Mouse (Mus musculus): ENCODE measurements around the gene Rnf141.

Rnf141 gene

GRCm38 (mm10) chr7:110843916-110844874 lies at the start of gene Rnf141:
TSS of gene Rnf141 (minus strand) at chr7:110844457.
- peak; percentile 94 to 97 for DNase-seq

- peak in 1 of 2 experiments; percentile 18 for DNase-seq
Observed at GRCm38 (mm10) chr7:110891501-110891986, 47.3 kb upstream of the Rnf141 start.

GRCm38 (mm10) chr7:110881746-110882333 lies 37.6 kb upstream of the Rnf141 start:
- no peak for DNase-seq

GRCm38 (mm10) chr7:110878028-110878427 lies 33.8 kb upstream of the Rnf141 start:
- no peak for DNase-seq

- DNase-seq: no peak
Observed at GRCm38 (mm10) chr7:110876965-110877364, 32.7 kb upstream of the Rnf141 start.

GRCm38 (mm10) chr7:110868807-110869206 lies 24.6 kb upstream of the Rnf141 start:
- DNase-seq: no peak

GRCm38 (mm10) chr7:110867116-110867515 lies 22.9 kb upstream of the Rnf141 start:
- DNase-seq: no peak

GRCm38 (mm10) chr7:110866021-110866420 lies 21.8 kb upstream of the Rnf141 start:
- DNase-seq: no peak

GRCm38 (mm10) chr7:110865570-110865969 lies 21.3 kb upstream of the Rnf141 start:
- DNase-seq: no peak

- no peak for DNase-seq
Observed at GRCm38 (mm10) chr7:110865038-110865437, 20.8 kb upstream of the Rnf141 start.

GRCm38 (mm10) chr7:110862751-110863289 lies 18.6 kb upstream of the Rnf141 start, which contains the start of gene Lyve1:
TSS of gene Lyve1 (minus strand) at chr7:110863239.
- no peak for DNase-seq

GRCm38 (mm10) chr7:110860129-110860528 lies 15.9 kb upstream of the Rnf141 start:
- no peak for DNase-seq

GRCm38 (mm10) chr7:110855604-110856003 lies 11.3 kb upstream of the Rnf141 start:
- DNase-seq: no peak

GRCm38 (mm10) chr7:110854927-110855546 lies 10.8 kb upstream of the Rnf141 start:
- DNase-seq: peak in 1 of 2 experiments; percentile 35

GRCm38 (mm10) chr7:110854519-110854918 lies 10.3 kb upstream of the Rnf141 start:
- no peak for DNase-seq

- no peak for DNase-seq
Observed at GRCm38 (mm10) chr7:110853611-110854010, 9.4 kb upstream of the Rnf141 start.

GRCm38 (mm10) chr7:110851541-110852203 lies 7.4 kb upstream of the Rnf141 start:
- no peak for DNase-seq

GRCm38 (mm10) chr7:110848371-110848770 lies 4.1 kb upstream of the Rnf141 start:
- DNase-seq: no peak

GRCm38 (mm10) chr7:110847321-110847720 lies 3.1 kb upstream of the Rnf141 start:
- DNase-seq: no peak

- no peak for DNase-seq
Observed at GRCm38 (mm10) chr7:110840332-110840731, 3.9 kb downstream of the Rnf141 start.

GRCm38 (mm10) chr7:110834522-110834921 lies 9.7 kb downstream of the Rnf141 start:
- DNase-seq: no peak

GRCm38 (mm10) chr7:110834018-110834417 lies 10.2 kb downstream of the Rnf141 start:
- no peak for DNase-seq
